Mouse (Mus musculus) testis, adult 2 months (tissue): ENCODE data around the gene Nlk.

Source experiments
- CTCF ChIP-seq: fragments of 200-500 bp; IDR thresholded peaks from 2 replicates; pipeline ENCODE4 v1.5.1; 2012; ENCODE audit warnings: low read depth, mild to moderate bottlenecking, inconsistent platforms, low read length, moderate library complexity; ENCODE audit not compliant: control insufficient read depth, insufficient read depth, insufficient replicate concordance
- POLR2A ChIP-seq: fragments of 200-500 bp; IDR thresholded peaks from 2 replicates; pipeline ENCODE4 v1.6.1; 2012; ENCODE audit warnings: low read depth, mild to moderate bottlenecking, inconsistent platforms, low read length, moderate library complexity; ENCODE audit not compliant: control insufficient read depth

DNA sequence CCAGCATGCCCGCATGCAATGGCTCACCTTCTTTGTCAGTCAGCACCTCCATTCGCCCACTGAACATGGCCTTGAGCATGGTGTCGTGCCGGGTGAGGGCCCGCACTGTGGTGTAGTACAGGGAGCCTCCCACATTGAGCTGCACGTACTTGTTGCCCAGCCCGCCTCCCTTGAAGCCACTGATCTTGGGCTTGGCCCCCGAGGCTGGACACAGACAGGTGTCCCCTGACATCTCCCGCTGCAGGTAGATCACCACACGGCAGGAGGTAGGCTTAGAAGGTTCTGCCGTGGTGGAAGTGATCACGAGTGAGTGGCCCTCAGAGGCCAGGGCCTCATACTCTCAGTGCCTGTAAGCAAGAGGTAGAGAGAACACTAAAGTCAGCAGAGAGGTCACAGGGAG is 167.2 kb downstream of the Nlk start:
- TF ChIP-seq POLR2A (no peak), CTCF (no peak)
